Mouse (Mus musculus) adrenal gland, adult 18-20 months (tissue): ENCODE measurements around the gene Dcxr. TPM values are rescaled to one million over a fixed set of nuclear protein-coding genes. Genes with fewer than 3 reads are reported as not detected.
"Not testable (repeated sequence)": the region's sequence is repeated elsewhere in the genome, so short reads cannot be mapped to it uniquely, and the experiment has no call there.

Experiments
- DNase-seq, 2 experiments: peaks; one replicate each; pipeline ENCODE4 v3.0.0; 2021 to 2022; ENCODE audit warnings: low spot score in 2 of 2
- total RNA-seq, 2 experiments: library from RNA; stranded (reverse); gene quantifications; 1 replicate in 1 of 2; 2 replicates in 1 of 2; pipeline ENCODE4 v1.2.3; 2021

Gene Dcxr
- total RNA-seq, 2 experiments from 2014 or later, result 27.6 to 104 TPM

DNA sequence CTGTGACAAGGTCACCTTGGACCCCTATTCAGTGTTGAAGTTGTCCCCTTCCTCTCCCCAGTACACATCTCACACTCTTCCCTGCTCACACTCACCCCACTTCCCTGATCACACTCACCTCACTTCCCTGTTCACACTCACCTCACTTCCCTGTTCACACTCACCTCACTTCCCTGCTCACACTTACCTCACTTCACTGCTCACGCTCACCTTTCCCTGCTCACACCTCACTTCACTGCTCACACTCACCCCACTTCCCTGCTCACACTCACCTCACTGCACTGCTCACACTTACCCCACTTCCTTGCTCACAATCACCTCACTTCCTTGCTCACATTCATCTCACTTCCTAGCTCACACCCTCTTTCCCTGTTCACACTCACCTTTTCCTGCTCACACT lies 4.3 kb upstream of the Dcxr start:
- no peak for DNase-seq

DNA sequence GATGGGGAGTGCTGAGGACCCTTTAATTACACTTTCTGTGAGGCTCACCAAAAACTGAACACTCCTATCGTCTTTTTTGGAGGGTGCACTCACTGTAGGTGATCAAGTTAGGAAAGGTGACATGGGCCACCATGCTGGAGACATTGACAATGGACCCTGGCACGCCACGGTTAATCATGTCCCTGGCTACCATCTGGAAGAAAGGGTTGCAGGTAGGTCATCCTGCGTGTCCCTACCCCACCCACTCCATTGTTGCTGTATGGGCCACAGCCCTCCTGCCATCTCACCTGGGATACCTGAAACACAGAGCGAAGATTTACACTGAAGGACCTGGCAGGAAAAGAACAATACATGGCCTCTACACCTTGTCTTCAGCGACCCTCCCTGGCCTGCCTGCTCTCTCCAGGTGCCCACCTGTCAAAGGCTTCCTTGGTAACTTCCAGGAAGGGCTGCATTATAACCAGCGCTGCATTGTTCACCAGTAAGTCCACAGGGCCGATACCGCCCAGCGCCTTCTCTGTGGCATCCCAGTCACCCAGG lies 3.3 kb upstream of the Dcxr start:
- DNase-seq, result no peak

DNA sequence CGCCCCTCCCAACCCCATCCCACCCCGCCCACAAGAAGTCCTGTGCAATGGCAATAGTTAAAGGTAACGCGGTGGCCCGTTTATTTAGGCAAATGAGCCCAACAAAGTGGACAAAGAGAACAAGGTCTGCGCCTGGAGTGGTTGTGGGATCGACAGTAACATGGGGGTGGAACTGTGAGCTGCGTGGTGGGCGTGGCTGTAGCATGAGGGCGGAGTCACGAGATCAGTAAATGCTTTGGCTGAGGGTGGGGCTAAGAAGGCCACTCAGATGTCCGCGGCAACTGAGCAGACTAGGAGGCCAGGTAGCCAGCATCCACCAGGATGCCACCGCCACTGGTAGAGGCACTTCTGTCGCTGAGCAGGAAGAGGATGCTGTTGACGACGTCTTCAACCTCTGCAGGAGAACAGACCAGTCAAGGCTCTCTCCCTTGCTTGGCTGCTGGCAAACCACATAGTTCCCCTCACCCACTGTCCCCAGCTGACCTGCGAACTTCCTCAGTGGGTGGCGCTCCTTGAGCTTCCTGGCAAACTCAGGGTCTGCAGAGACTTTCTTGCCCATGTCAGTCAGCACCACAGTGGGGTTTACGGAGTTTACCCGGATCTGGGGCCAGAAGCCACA lies 2.5 kb upstream of the Dcxr start:
- DNase-seq, result not testable (repeated sequence)

DNA sequence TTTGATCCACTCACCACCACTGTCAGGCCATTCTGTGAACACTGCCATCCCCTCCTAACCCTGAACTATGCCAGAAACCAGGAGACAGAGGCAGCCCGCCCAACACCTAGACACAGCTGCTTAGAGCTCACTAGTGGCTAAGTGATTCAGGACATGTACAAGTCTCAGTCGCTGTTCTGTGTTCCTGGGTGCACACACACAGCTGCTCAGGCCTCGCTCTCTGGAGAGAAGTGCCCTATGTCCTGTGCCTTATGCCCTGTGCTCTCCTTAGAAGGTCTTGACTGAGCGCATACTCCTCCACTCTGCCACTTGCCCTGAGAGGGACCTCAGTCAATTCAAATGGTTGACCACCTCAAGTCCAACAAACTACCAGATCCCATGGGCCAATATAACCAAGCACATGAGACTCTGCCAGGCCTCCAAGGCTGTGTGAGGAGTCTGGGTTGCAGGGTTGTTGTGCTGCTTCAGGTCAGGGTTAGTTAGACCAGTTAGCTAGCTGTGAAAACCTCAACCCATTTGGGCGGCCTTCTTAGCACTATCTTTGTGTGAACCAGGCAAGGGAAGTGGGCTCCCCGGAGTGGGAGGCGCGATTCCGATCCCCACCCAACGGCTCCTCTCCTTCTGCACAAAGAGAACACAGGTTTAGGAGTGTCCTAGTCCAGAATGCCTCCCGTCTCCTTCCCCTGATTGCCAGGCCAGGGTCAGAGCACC lies 1.6 kb upstream of the Dcxr start:
- no peak for DNase-seq

DNA sequence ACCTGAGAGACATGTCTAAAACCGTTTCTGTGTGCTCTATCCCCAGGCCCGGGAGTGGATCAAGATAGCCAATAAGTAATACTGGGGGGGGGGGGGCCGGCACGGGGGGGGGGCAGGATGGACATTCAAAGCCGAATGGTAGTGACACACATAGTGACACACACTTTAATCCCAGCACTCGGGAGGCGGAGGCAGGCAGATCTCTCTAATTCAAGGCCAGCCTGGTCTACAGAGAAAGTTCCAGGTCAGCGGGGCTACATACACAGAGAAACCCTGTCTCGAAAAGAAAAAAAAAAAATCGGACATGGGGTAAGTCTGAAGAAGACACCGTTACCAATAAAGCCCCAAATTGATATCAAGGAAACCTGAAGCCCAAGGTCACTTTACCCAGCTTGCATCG lies 483 bp upstream of the Dcxr start:
- no peak for DNase-seq

DNA sequence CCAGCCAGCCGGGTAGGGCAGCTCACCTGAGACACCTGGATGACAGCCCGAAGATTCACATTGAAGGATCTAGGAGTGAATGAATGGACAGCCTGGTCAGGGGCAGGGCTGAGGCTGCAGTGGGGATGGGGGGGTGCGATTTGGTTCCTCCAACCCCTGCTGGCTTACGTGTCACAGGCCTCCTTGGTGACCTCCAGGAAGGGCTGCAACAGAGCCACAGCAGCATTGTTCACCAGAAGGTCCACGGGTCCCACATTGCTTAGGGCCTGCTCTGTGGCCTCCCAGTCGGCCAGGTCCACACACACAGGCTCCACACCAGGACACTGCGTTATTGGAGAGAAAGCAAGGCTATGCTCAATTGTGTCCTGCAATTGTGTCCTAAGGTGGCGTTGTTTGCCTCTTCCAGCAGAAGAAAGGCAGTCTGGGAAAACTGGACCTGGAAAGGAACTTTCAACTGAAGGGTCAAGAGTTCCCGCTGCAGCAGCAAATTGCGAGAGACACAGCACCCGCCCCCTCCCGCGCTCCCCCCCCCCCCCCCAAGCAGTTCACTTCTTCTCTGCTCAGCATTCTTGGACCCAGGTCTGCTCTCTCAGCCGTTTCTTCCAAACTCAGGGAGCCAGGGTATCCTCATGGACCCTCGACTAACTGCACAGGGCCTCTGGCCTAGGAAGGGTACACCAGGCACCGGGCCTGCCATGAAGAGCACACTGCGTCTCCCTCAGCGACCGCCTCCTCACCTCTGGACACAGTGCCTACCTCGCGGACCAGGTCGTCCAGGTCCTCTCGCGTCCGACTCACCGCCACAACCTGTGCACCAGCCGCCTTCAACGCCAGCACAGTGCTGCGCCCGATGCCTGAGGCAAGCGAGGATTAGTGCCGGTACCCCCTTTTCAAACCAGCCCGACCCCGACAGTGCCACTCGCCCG lies 575 bp downstream of the Dcxr start:
- no peak for DNase-seq

DNA sequence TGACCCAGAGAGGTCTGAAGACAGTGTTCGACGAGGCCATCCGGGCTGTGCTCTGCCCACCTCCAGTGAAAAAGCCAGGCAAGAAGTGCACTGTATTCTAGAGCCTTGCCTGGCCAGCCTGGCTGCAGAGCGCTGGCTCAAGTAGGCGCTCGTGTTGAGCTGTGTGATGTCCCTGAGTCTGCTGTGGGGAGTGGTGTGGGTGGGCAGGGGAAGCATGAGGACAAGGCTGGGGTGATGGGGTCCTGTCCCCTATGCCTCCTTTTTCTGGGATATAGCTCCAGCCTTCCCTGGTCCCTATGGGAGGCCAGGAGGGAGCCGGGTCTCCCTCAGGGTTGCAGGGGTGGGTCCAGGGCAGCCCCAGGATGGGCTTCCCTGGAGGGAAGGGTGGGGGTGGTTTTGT lies 3.6 kb downstream of the Dcxr start:
- no peak for DNase-seq

DNA sequence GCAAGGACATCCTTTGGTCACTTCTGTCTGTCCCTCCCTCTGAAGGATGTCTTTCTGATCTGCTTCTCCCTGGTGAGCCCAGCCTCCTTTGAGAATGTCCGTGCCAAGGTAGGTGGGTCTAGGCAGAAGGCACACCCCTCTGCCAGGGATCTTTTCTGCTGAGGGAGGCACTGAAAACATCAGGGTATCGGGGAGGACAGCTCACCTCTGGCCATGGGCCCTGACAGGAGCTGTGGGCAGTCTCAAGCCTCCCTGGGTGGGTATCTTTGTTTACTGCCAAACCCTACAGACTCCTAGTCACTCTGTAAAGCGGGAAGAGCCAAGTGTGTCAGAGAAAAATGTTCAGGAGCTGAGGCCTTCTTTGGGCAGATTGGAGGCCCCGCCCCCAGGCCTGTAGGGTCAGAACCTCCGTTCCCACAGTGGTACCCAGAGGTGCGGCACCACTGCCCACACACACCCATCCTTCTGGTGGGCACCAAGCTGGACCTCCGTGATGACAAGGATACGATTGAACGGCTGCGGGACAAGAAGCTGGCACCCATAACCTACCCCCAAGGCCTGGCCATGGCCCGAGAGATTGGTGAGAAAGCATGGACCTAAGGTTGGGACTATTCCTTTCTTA lies 4.2 kb downstream of the Dcxr start:
- no peak for DNase-seq

DNA sequence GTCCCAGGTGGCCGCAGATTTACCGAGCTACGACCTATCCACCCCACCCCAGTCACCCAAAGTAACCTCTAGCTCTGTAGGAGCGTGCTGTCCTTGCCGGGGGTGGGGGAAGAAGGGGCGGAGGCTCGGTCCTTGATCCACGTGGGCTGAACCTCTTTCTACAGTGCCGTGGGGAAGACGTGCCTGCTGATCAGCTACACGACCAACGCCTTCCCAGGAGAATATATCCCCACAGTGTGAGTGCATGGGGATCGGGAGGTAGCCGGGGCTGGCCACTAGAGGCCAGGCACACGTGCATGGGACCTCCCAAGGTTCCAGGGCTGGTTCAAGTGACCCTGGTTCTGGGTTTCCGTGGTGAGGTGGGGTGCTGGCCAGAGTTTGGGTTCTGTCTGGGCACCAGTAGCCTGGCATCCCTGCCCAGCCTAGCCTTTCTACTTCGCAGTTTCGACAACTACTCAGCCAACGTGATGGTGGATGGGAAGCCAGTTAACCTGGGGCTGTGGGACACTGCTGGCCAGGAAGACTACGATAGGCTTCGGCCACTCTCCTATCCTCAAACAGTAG lies 4.9 kb downstream of the Dcxr start:
- DNase-seq, result no peak

DNA sequence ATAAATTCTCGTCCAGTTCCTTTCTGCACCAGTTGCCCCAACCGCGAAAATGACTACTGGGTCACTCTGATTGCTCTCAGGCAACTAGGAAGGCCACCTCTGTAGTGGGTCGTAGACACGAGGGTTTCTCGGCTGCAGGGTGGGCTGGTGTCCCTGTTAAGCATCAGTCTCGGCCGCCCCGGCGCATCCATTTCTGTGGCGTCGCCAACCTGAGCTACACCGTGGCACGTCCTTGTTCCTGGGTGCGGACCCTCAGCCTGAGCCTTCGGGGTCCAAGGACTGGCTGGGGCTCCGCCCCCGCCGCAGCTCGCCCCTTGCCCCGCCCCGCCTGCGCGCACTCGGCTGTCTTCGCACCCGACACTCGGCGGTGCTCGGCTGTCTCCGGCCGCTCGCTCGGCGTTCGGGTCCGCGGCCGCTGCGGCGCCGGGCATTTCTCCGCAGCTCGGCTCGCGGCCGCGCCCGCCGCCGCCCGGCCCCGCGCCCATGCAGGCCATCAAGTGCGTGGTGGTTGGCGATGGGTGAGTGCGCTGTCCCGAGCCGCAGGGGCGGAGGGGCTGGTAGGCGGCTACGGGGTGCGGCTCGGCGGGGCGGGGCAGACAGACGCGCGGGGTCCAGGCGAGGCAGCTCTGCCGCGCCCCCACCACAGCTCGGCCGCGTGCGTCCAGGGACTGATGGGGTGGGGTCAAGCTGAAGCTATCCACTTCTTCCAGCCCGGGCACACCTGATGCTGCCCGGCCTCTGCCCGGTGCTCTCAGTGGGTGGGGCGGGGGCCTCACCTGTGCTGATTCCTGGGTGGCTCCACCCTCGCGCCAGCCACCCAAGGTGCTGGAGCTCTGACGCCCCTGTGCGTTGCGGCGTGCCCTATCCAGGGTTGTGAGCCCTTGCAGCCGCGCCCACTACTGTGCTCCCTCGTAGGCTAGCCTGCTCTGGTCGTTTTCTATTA lies 5.7 kb downstream of the Dcxr start, which contains the start of gene Rac3:
Rac3 (plus strand) TSS at position 347 of the 943 bp plus-strand sequence.
- DNase-seq, result peak; percentile 67

DNA sequence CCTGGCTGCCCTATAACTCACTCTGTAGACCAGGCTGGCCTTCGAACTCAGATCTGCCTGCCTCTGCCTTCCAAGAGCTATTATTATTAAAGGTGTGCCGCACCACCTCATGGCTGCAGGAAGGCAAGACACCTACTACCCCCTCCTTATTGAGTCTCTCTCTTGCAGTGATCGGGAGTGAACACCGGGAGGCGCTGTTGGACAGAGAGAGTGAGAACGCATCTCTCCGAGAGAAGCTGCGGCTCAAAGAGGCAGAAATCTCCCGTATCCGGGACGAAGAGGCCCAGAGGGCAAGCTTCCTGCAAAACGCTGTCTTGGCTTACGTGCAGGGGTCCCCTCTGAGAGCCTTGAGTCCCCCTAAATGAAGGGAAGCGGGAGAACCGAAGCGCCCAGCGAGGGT lies 6.6 kb downstream of the Dcxr start:
- peak; percentile 89 to 96 for DNase-seq

DNA sequence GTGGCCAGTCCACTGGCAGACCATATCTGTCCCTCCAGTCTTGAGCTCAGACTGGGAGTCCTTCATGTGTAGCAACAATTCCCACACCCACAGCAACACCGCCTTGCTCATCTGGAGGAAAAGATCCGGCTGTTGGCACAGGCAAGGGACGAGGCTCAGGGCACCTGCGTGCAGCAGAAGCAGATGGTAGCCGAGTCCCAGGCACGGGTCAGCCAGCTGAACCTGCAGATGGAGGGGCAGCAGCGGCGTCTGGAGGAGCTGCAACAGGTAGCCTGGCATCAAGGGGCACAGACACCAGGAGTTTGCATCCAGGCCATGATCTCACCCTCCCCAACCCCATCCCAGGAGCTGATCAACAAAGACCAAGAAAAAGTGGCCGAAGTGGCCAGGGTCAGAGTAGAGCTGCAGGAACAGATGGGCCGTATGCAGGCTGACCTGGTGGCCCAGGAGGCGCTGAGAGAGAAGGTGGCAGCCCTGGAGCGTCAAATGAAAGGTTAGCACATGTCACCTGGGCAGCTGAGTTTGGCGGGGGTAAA lies 7.2 kb downstream of the Dcxr start:
- no peak for DNase-seq

DNA sequence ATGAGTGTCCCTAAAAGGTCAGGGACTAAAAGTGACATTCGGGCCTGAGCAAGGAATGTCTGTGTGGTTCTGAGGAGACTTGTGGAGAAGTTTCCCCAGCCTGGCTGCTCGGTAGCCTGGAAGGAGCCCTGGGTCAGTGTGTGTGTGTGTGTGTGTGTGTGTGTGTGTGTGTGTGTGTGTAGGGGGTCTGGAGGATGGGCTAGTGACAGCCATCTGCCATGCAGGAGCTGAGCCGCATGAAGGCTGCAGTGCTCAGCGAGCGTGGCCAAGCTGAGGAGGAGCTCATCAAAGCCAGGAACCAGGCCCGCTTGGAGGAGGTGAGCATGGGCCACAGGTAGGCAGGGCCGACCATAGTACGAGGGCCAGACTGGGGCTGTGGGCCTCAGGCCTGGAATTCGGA lies 7.8 kb downstream of the Dcxr start:
- DNase-seq, result no peak

DNA sequence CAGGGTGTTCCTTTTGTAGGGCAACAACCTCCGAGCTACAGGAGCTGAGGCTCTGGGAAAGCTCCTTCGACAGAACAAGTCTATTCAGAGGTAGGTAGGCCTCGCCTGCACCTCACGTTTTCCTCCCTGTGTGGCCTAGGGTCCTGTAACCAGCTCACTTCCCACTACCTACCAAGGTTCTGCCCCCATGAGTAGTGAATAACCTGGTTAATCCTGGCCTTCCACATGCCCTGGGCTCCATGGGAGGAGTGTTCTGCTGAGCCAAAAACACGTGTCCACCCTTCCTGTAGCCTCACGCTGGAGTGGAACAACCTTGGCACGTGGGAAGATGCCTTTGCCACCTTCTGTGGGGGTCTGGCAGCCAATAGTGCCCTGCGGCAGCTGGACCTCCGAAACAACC lies 11.9 kb downstream of the Dcxr start:
- DNase-seq, result no peak

DNA sequence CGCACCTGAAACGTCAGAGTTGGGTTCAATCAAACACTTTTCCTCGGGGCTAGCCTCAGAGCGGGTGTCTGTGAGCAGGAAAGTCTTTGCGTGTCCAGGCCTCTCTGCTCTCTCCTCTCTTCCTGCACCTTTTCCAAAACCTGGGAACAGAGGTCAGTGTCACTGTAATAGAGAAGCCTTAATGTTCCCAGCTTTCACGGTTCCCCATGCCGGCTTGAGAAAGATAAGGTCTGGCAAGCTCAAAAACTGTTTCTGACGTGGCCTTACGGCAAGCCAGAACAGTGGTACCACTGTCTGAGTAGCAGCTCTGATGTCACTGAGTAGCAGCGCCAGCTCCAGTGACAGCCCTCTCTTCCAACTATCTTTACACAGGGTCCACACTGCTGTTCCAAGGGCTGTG lies 12.5 kb downstream of the Dcxr start:
- DNase-seq, result no peak

DNA sequence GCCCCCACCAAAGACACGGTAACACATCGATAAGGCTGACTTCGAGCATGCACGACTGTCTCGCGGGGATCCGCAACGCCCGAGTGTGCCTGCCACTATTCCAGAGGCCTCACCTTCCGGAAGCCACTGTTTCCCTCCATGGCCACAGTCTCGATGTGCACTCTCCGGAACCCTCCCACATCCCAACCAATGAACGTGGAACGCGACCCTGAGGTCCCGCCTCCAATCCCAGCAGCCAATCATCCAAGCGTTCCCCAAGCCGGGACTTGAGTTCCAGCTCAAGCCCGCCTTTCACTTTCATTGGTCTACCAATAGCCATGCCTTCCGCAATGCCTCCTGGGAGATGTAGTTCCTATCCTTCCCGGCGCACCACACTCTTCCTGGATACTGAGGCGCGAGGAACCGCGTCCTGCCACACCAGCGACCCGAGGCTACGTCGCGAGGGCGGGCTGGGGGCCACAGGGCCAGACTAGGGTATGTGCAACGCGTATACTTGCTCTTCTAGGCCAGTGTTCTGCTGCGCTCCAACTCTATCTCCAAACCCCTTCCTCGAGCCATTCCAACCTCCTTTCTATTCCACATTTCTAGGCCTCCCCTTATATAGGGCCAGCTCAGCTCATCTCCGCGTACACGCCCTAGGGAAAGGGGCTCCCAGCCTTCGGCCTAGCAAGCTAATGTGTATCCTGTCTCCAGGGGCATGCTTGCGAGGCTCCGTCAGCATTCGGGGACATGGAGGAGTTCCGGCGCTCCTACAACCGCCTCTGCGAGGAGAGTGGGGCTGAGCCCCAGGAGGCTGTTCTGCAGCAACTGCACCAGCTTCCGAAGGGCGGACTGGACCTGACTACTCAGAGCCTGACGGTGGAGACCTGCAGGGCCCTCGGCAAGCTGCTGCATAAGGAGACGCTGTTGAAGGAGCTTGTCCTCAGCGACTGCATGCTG lies 13.2 kb downstream of the Dcxr start, which contains the start of the genes Cenpx and Lrrc45:
Cenpx (minus strand) TSS at position 159 of the 939 bp plus-strand sequence.
Lrrc45 (plus strand) TSS at position 346 of the 939 bp plus-strand sequence.
- DNase-seq, result peak; percentile 85 to 86

DNA sequence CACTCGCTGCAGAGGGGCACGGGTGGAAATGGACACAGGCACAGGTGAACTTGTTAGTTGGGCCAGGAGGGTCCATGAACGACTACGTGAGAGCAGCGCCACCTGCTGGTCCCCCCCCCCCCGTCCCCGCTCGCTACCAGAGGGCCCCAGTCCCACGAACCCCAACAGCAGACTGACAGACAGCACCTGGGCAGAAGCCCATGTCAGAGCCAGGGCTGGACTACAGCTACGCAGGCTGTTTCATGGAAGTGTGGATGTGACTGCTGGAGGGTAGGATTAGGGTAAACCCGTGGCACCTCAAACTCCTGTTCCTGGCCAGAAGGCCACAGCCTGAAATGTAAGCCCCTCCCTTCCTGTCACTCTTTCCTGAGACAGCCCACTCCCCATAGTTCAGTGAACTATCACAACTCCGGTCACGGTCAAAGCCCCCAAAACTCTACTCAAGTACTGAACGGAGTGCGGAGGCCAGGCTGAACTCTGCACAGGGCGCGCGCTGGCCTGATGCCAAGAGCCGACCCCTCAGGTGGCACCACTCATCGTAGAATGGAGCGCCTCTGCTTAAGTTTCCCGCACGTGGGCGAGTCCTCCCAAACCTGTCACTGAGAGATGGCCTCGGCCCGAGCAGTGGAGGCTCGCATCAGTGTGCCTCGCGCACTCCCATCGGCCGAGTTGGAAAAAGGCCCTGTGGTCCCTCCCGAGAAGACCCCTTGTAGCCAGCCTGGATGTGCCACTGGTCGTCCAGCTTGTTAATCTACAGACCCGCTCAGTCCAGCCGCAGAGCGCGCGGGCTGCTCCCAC lies 14.1 kb downstream of the Dcxr start:
- peak; percentile 57 to 59 for DNase-seq
